Mouse (Mus musculus): Measurements from ENCODE around the gene Ube2e2. TPM values are rescaled to one million over a fixed set of nuclear protein-coding genes. Genes with fewer than 3 reads are reported as not detected.

Ube2e2 gene
- 33.9 and 42.6 TPM in 2 replicates for polyA plus RNA-seq (2012; ENCODE audit: insufficient read depth, insufficient read length, missing spikeins)

GRCm38 (mm10) chr14:18893947-18894445 lies at the start of gene Ube2e2:
TSS of gene Ube2e2 (minus strand) at chr14:18894267.
- no peaks in the 10 kb centered on the region for H3K4me1 ChIP-seq (ENCODE audit: control insufficient read depth, insufficient read depth, insufficient read length, low read length)
- no peak within 1 kb of the TSS for H3K27ac ChIP-seq (replicated peaks; ENCODE audit: low read depth, low read length)
- H3K4me3 ChIP-seq (ENCODE audit: insufficient read depth, low read depth, low read length): peak within 1 kb of the TSS; percentile 63

GRCm38 (mm10) chr14:18940068-18940467 lies 46.0 kb upstream of the Ube2e2 start:
- Histone ChIP-seq H3K4me3 (ENCODE audit: insufficient read depth, low read depth, low read length) (no peak overlapping the region), H3K4me1 (ENCODE audit: control insufficient read depth, insufficient read depth, insufficient read length, low read length) (no peaks in the 10 kb centered on the region), H3K27ac (replicated peaks; ENCODE audit: low read depth, low read length) (no peak overlapping the region)

GRCm38 (mm10) chr14:18903553-18903952 lies 9.5 kb upstream of the Ube2e2 start:
- H3K4me3 ChIP-seq (ENCODE audit: insufficient read depth, low read depth, low read length): no peak overlapping the region
- no peak overlapping the region for H3K27ac ChIP-seq (replicated peaks; ENCODE audit: low read depth, low read length)
- no peaks in the 10 kb centered on the region for H3K4me1 ChIP-seq (ENCODE audit: control insufficient read depth, insufficient read depth, insufficient read length, low read length)

GRCm38 (mm10) chr14:18893121-18893946 lies 733 bp downstream of the Ube2e2 start:
- no peak overlapping the region for H3K27ac ChIP-seq (replicated peaks; ENCODE audit: low read depth, low read length)

GRCm38 (mm10) chr14:18889571-18889970 lies 4.5 kb downstream of the Ube2e2 start:
- peaks cover 2% of the 10 kb centered on the region; the same call in 1 of the 2 replicates for H3K4me1 ChIP-seq (ENCODE audit: control insufficient read depth, insufficient read depth, insufficient read length, low read length)
- no peak overlapping the region for H3K4me3 ChIP-seq (ENCODE audit: insufficient read depth, low read depth, low read length)

More at GRCm38 (mm10) chr14:18893121-18893946, 733 bp downstream of the Ube2e2 start:
- H3K4me3 ChIP-seq (ENCODE audit: insufficient read depth, low read depth, low read length): peak overlapping the region; percentile 63
- H3K4me1 ChIP-seq (ENCODE audit: control insufficient read depth, insufficient read depth, insufficient read length, low read length): no peaks in the 10 kb centered on the region

GRCm38 (mm10) chr14:18882493-18882892 lies 11.6 kb downstream of the Ube2e2 start:
- Histone ChIP-seq H3K4me3 (ENCODE audit: insufficient read depth, low read depth, low read length) (no peak overlapping the region), H3K4me1 (ENCODE audit: control insufficient read depth, insufficient read depth, insufficient read length, low read length) (no peaks in the 10 kb centered on the region), H3K27ac (replicated peaks; ENCODE audit: low read depth, low read length) (no peak overlapping the region)

More at GRCm38 (mm10) chr14:18889571-18889970, 4.5 kb downstream of the Ube2e2 start:
- no peak overlapping the region for H3K27ac ChIP-seq (replicated peaks; ENCODE audit: low read depth, low read length)

GRCm38 (mm10) chr14:18870716-18871115 lies 23.4 kb downstream of the Ube2e2 start:
- H3K4me1 ChIP-seq (ENCODE audit: control insufficient read depth, insufficient read depth, insufficient read length, low read length): no peaks in the 10 kb centered on the region
- no peak overlapping the region for H3K27ac ChIP-seq (replicated peaks; ENCODE audit: low read depth, low read length)
- no peak overlapping the region for H3K4me3 ChIP-seq (ENCODE audit: insufficient read depth, low read depth, low read length)

- Histone ChIP-seq H3K4me1 (ENCODE audit: control insufficient read depth, insufficient read depth, insufficient read length, low read length) (peaks cover 7% of the 10 kb centered on the region), H3K27ac (replicated peaks; ENCODE audit: low read depth, low read length) (no peak overlapping the region), H3K4me3 (ENCODE audit: insufficient read depth, low read depth, low read length) (no peak overlapping the region)
These were observed 65.4 kb downstream of the Ube2e2 start for GRCm38 (mm10) chr14:18828661-18829060.

GRCm38 (mm10) chr14:18826753-18827152 lies 67.3 kb downstream of the Ube2e2 start:
- Histone ChIP-seq H3K4me3 (ENCODE audit: insufficient read depth, low read depth, low read length) (no peak overlapping the region), H3K4me1 (ENCODE audit: control insufficient read depth, insufficient read depth, insufficient read length, low read length) (peaks cover 3% of the 10 kb centered on the region; the same call in 1 of the 2 replicates), H3K27ac (replicated peaks; ENCODE audit: low read depth, low read length) (no peak overlapping the region)

- H3K27ac ChIP-seq (replicated peaks; ENCODE audit: low read depth, low read length): no peak overlapping the region
- no peak overlapping the region for H3K4me3 ChIP-seq (ENCODE audit: insufficient read depth, low read depth, low read length)
- H3K4me1 ChIP-seq (ENCODE audit: control insufficient read depth, insufficient read depth, insufficient read length, low read length): no peaks in the 10 kb centered on the region
These were observed 73.4 kb downstream of the Ube2e2 start for GRCm38 (mm10) chr14:18820713-18821112.

- H3K27ac ChIP-seq (replicated peaks; ENCODE audit: low read depth, low read length): no peak overlapping the region
- no peak overlapping the region for H3K4me3 ChIP-seq (ENCODE audit: insufficient read depth, low read depth, low read length)
- H3K4me1 ChIP-seq (ENCODE audit: control insufficient read depth, insufficient read depth, insufficient read length, low read length): peaks cover 3% of the 10 kb centered on the region; the same call in 1 of the 2 replicates
These were observed 97.2 kb downstream of the Ube2e2 start for GRCm38 (mm10) chr14:18796857-18797256.

- peaks cover 3% of the 10 kb centered on the region; the same call in 1 of the 2 replicates for H3K4me1 ChIP-seq (ENCODE audit: control insufficient read depth, insufficient read depth, insufficient read length, low read length)
- H3K4me3 ChIP-seq (ENCODE audit: insufficient read depth, low read depth, low read length): no peak overlapping the region
- no peak overlapping the region for H3K27ac ChIP-seq (replicated peaks; ENCODE audit: low read depth, low read length)
These were observed 98.3 kb downstream of the Ube2e2 start for GRCm38 (mm10) chr14:18795787-18796186.

GRCm38 (mm10) chr14:18778993-18779675 lies 114.9 kb downstream of the Ube2e2 start:
- H3K4me1 ChIP-seq (ENCODE audit: control insufficient read depth, insufficient read depth, insufficient read length, low read length): peaks cover 7% of the 10 kb centered on the region
- H3K27ac ChIP-seq (replicated peaks; ENCODE audit: low read depth, low read length): no peak overlapping the region; the same call in 1 of the 2 replicates

GRCm38 (mm10) chr14:18778241-18778640 lies 115.8 kb downstream of the Ube2e2 start:
- Histone ChIP-seq H3K4me1 (ENCODE audit: control insufficient read depth, insufficient read depth, insufficient read length, low read length) (peaks cover 7% of the 10 kb centered on the region), H3K27ac (replicated peaks; ENCODE audit: low read depth, low read length) (no peak overlapping the region), H3K4me3 (ENCODE audit: insufficient read depth, low read depth, low read length) (no peak overlapping the region)

More at GRCm38 (mm10) chr14:18778993-18779675, 114.9 kb downstream of the Ube2e2 start:
- H3K4me3 ChIP-seq (ENCODE audit: insufficient read depth, low read depth, low read length): no peak overlapping the region

GRCm38 (mm10) chr14:18776132-18776531 lies 117.9 kb downstream of the Ube2e2 start:
- Histone ChIP-seq H3K27ac (replicated peaks; ENCODE audit: low read depth, low read length) (no peak overlapping the region), H3K4me3 (ENCODE audit: insufficient read depth, low read depth, low read length) (no peak overlapping the region), H3K4me1 (ENCODE audit: control insufficient read depth, insufficient read depth, insufficient read length, low read length) (peaks cover 7% of the 10 kb centered on the region)

Measured in brown adipose tissue, adult 24 weeks (tissue).